Mouse (Mus musculus): ENCODE results near the gene Aprt.
A peak's percentile ranks its signal among the peaks of the same experiment; 100 is the strongest.

Gene Aprt

DNA sequence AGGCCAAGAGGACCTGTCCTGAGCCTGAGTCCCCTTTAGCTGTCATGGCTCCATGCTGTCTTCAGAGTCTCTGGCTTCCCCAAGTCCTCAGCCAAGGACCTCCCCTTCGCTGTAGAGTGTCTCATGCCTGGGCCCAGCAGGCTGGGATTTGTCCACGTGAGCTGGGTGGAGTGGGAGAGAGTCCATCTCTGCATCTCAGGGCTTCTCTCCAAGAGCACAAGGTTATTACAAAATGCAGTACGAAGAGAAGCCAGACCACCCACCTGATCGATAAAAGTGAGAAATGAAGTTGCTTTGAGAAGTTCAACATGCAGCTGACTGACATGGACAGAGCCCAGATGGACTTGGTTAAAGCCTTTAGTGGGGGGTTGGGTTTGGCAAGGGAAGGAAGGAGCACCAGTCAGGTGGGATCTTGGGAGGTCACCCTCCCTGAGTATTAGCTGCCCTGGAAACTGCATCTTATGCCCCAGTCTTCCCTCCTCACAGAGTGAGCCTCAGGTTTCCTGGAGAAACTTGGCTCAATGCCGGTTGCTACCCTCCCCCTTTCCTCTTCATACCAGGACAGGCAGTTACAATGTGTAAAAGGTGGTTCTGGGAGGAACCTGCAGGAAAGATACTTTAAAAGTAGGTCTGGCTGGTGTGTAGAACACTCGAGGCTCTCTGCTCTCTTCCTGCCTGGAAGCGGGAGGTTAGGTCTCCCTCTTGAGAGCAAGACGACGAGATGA is 39.6 kb upstream of the Aprt start:
- Histone ChIP-seq H3K4me1 (replicated peaks; ENCODE audit: low read depth, low read length) (peaks cover 20% of the 10 kb centered on the region), H3K9me3 (ENCODE audit: low read length) (no peaks in the 10 kb centered on the region), H3K36me3 (ENCODE audit: insufficient read depth, low read length) (peaks cover 30% of the 10 kb centered on the region), H3K27me3 (ENCODE audit: insufficient read depth, low read length) (no peaks in the 10 kb centered on the region), H3K4me3 (replicated peaks; ENCODE audit: low read length) (no peak overlapping the region)
- no peak for TF ChIP-seq POU5F1 (IDR thresholded peaks at IDR 0.05; ENCODE audit: borderline replicate concordance, low read length)
- no peak for TF ChIP-seq NANOG (IDR thresholded peaks at IDR 0.05; ENCODE audit: borderline replicate concordance, low read length)
- TF ChIP-seq CTCF (conservative IDR thresholded peaks at IDR 0.05; ENCODE audit: low read length): no peak

DNA sequence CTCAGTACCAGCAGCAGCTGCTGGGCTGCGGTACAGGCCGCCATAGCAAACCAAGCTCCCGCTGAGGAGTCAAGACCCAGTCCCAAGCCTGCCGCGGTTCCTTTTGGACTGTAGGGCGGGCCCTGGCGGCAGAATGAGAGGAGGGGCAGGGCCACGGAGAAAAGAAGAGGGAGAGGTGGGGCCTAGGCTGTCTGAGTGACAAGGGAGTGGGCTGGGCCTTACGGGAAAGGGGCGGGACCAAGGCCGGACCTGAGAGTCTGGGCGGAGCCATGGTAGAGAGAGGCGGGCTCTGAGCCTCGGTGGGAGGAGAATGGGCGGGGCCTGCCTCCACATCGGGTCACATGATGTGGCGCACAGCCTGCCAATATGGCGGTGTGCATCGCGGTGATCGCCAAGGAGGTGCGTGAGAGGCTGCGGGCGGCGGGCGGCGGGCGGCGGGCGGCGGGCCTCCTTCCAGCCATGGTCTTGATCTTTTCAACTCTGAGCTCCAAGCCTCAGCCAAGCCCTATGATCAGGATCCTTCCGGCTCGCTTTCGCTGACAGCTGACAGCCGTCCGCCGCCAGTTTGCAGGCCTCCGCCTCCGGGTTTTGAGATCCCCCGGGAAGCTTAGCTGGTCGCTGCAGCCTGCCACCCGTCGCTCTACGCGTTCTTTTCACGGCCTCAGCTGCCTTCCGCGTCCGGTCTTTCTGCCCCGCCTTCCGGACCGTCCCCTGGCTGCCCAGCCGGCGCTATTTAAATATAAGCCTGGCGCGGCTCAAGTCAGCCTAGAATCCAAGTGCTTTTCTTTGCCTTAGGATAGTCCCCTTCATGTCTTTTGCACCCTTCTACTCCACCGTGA is 34.8 kb upstream of the Aprt start, which contains the start of the genes Galns and Trappc2l:
TSS of gene Galns (minus strand) at position 169 of the 839 bp plus-strand sequence.
TSS of gene Trappc2l (plus strand) at position 346 of the 839 bp plus-strand sequence.
- no peaks in the 10 kb centered on the region for H3K9me3 ChIP-seq (ENCODE audit: low read length)
- peaks cover 22% of the 10 kb centered on the region for H3K4me1 ChIP-seq (replicated peaks; ENCODE audit: low read depth, low read length)
- H3K27me3 ChIP-seq (ENCODE audit: insufficient read depth, low read length): no peaks in the 10 kb centered on the region
- TF ChIP-seq CTCF (conservative IDR thresholded peaks at IDR 0.05; ENCODE audit: low read length) (0 out of 2 replicates have a peak, but pooled peaks have one; percentile 1), POU5F1 (IDR thresholded peaks at IDR 0.05; ENCODE audit: borderline replicate concordance, low read length) (no peak)
- peaks cover 30% of the 10 kb centered on the region for H3K36me3 ChIP-seq (ENCODE audit: insufficient read depth, low read length)
- peak within 1 kb of the TSS; percentile 87 for H3K4me3 ChIP-seq (replicated peaks; ENCODE audit: low read length)

DNA sequence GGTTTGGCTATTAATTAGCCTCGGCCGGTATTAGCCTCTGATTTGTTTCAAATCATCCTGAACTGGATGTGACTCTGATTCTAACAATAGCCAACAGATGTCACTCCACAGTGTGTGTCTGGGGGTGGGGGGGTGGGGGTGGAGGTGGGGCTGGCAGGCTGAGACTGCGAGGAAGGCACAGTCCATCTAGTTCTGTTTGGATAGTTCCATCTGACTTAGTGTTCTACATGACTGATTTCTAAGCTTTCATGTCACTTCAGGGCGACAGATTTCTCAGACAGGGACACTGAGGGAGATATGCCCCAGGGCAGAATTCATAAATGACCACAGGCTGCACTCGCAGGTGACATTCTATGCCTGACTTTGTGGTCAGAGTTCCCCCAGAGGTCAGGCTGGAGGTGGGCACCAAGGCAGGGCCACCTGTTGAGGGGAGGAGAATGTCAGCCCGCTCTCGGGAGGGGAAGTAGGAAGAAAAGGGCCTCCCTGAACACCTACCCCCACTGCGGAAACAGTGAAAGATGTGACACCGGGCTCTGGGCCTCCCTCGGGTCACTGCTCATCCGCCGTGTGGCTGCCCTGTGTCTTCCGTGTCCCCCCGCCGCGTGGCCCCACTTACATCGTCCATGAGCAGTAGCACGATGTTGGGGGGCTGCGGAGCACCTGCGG is 34.0 kb upstream of the Aprt start:
- peak overlapping the region; percentile 83 for H3K4me3 ChIP-seq (replicated peaks; ENCODE audit: low read length)
- H3K27me3 ChIP-seq (ENCODE audit: insufficient read depth, low read length): no peaks in the 10 kb centered on the region
- no peak for TF ChIP-seq CTCF (conservative IDR thresholded peaks at IDR 0.05; ENCODE audit: low read length)
- no peak for TF ChIP-seq NANOG (IDR thresholded peaks at IDR 0.05; ENCODE audit: borderline replicate concordance, low read length)
- no peak for TF ChIP-seq POU5F1 (IDR thresholded peaks at IDR 0.05; ENCODE audit: borderline replicate concordance, low read length)
- peaks cover 22% of the 10 kb centered on the region for H3K4me1 ChIP-seq (replicated peaks; ENCODE audit: low read depth, low read length)
- H3K36me3 ChIP-seq (ENCODE audit: insufficient read depth, low read length): peaks cover 25% of the 10 kb centered on the region
- no peaks in the 10 kb centered on the region for H3K9me3 ChIP-seq (ENCODE audit: low read length)

GRCm38 (mm10) chr8:122610209-122610608 is 33.5 kb upstream of the Aprt start:
- no peaks in the 10 kb centered on the region for H3K27me3 ChIP-seq (ENCODE audit: insufficient read depth, low read length)
- TF ChIP-seq POU5F1 (IDR thresholded peaks at IDR 0.05; ENCODE audit: borderline replicate concordance, low read length) (no peak), NANOG (IDR thresholded peaks at IDR 0.05; ENCODE audit: borderline replicate concordance, low read length) (no peak), CTCF (conservative IDR thresholded peaks at IDR 0.05; ENCODE audit: low read length) (no peak)
- H3K4me3 ChIP-seq (replicated peaks; ENCODE audit: low read length): no peak overlapping the region
- H3K36me3 ChIP-seq (ENCODE audit: insufficient read depth, low read length): peaks cover 20% of the 10 kb centered on the region
- H3K4me1 ChIP-seq (replicated peaks; ENCODE audit: low read depth, low read length): peaks cover 22% of the 10 kb centered on the region
- no peaks in the 10 kb centered on the region for H3K9me3 ChIP-seq (ENCODE audit: low read length)

DNA sequence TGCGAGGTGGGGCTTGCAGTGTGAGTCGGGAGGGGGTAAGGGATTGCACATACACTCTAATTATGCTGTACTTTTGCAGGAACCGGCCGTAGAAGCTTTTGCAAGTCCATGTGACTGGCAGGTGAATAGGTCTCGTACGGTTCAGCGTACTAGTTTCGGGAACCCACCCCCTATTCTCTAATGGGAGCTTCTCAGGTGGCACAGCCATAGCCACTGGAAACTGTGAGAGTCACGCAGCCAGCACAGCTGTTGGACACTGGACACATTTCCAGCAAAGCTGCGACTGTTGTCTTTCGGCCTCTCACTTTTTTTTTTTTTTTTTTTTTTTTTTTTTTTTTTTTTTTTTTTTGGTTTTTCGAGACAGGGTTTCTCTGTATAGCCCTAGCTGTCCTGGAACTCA is 30.1 kb upstream of the Aprt start:
- H3K4me3 ChIP-seq (replicated peaks; ENCODE audit: low read length): no peak overlapping the region
- no peak for TF ChIP-seq NANOG (IDR thresholded peaks at IDR 0.05; ENCODE audit: borderline replicate concordance, low read length)
- no peak for TF ChIP-seq CTCF (conservative IDR thresholded peaks at IDR 0.05; ENCODE audit: low read length)
- H3K27me3 ChIP-seq (ENCODE audit: insufficient read depth, low read length): no peaks in the 10 kb centered on the region
- peaks cover 9% of the 10 kb centered on the region for H3K4me1 ChIP-seq (replicated peaks; ENCODE audit: low read depth, low read length)
- H3K9me3 ChIP-seq (ENCODE audit: low read length): no peaks in the 10 kb centered on the region
- H3K36me3 ChIP-seq (ENCODE audit: insufficient read depth, low read length): no peaks in the 10 kb centered on the region

DNA sequence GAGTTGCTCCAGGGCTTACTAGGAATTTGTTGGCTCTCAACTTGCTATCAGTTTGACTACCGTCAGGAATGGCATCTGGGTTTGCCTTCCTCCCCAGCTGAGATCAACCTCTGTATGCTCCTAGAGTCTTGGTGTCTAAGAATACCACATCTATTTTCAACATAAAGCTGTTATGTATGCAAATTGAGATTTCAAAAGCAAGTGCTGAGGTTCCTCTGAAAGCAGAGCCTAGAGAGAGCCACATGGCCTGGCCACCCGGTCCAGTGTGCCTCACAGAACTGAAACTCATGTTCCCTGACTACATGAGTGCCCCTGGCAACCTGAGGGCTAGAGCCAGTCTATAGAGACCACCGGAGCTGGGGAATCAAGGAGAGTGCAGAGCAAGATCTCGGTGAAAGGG is 28.7 kb upstream of the Aprt start:
- no peaks in the 10 kb centered on the region for H3K36me3 ChIP-seq (ENCODE audit: insufficient read depth, low read length)
- TF ChIP-seq NANOG (IDR thresholded peaks at IDR 0.05; ENCODE audit: borderline replicate concordance, low read length) (no peak), CTCF (conservative IDR thresholded peaks at IDR 0.05; ENCODE audit: low read length) (no peak), POU5F1 (IDR thresholded peaks at IDR 0.05; ENCODE audit: borderline replicate concordance, low read length) (no peak)
- no peak overlapping the region for H3K4me3 ChIP-seq (replicated peaks; ENCODE audit: low read length)
- H3K27me3 ChIP-seq (ENCODE audit: insufficient read depth, low read length): no peaks in the 10 kb centered on the region
- H3K4me1 ChIP-seq (replicated peaks; ENCODE audit: low read depth, low read length): peaks cover 3% of the 10 kb centered on the region; the same call in 1 of the 2 replicates
- no peaks in the 10 kb centered on the region for H3K9me3 ChIP-seq (ENCODE audit: low read length)

DNA sequence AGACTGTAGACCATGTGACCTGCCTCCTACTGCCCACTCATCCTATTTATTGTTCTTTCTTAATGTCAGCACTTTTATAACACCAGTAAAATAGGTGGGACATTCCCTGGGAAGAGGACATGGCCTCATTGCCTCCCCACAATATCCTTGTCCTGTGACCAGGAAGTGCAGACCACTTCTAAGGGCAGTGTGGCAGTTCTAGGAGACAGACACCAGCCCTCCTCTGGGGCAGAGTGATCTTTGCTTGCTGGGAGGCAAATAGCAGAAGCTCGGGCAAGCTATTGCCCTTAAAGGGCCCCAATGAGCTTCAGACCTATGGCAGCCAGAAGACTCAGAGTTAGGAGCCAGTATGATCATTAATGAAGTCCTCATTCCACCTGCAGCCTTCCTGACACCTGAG is 27.9 kb upstream of the Aprt start:
- H3K9me3 ChIP-seq (ENCODE audit: low read length): no peaks in the 10 kb centered on the region
- TF ChIP-seq CTCF (conservative IDR thresholded peaks at IDR 0.05; ENCODE audit: low read length) (no peak), NANOG (IDR thresholded peaks at IDR 0.05; ENCODE audit: borderline replicate concordance, low read length) (no peak), POU5F1 (IDR thresholded peaks at IDR 0.05; ENCODE audit: borderline replicate concordance, low read length) (no peak)
- no peak overlapping the region for H3K4me3 ChIP-seq (replicated peaks; ENCODE audit: low read length)
- no peaks in the 10 kb centered on the region for H3K4me1 ChIP-seq (replicated peaks; ENCODE audit: low read depth, low read length)
- no peaks in the 10 kb centered on the region; the same call in 1 of the 2 replicates for H3K27me3 ChIP-seq (ENCODE audit: insufficient read depth, low read length)
- no peaks in the 10 kb centered on the region for H3K36me3 ChIP-seq (ENCODE audit: insufficient read depth, low read length)

GRCm38 (mm10) chr8:122600666-122601065 is 24.0 kb upstream of the Aprt start:
- peaks cover 24% of the 10 kb centered on the region; the same call in 1 of the 2 replicates for H3K36me3 ChIP-seq (ENCODE audit: insufficient read depth, low read length)
- TF ChIP-seq NANOG (IDR thresholded peaks at IDR 0.05; ENCODE audit: borderline replicate concordance, low read length) (no peak), POU5F1 (IDR thresholded peaks at IDR 0.05; ENCODE audit: borderline replicate concordance, low read length) (no peak), CTCF (conservative IDR thresholded peaks at IDR 0.05; ENCODE audit: low read length) (no peak)
- no peaks in the 10 kb centered on the region; the same call in 1 of the 2 replicates for H3K27me3 ChIP-seq (ENCODE audit: insufficient read depth, low read length)
- H3K9me3 ChIP-seq (ENCODE audit: low read length): no peaks in the 10 kb centered on the region
- no peak overlapping the region for H3K4me3 ChIP-seq (replicated peaks; ENCODE audit: low read length)
- H3K4me1 ChIP-seq (replicated peaks; ENCODE audit: low read depth, low read length): peaks cover 3% of the 10 kb centered on the region
